Mouse (Mus musculus): Measurements from ENCODE around the gene Padi1. TPM values are rescaled to one million over a fixed set of nuclear protein-coding genes. Genes with fewer than 3 reads are reported as not detected.

Gene Padi1
- polyA plus RNA-seq, 1 experiment from 2014 or later, result not detected

GRCm38 (mm10) chr4:140771091-140771490 lies 74.5 kb downstream of the Padi1 start:
- no peak overlapping the region for H3K4me3 ChIP-seq (replicated peaks; ENCODE audit: low read length)
- no peak overlapping the region for H3K27ac ChIP-seq (ENCODE audit: low read length)
- no peaks in the 10 kb centered on the region for H3K36me3 ChIP-seq (ENCODE audit: control insufficient read depth, insufficient read depth)
- no peak for ATAC-seq
- no peak overlapping the region for H3K4me2 ChIP-seq (ENCODE audit: low read length)
- no peak overlapping the region for H3K9ac ChIP-seq (replicated peaks; ENCODE audit: low read depth, low read length)
- WGBS, result 56% methylated on average over 4 of the region's 4 CpGs
- H3K27me3 ChIP-seq (replicated peaks; ENCODE audit: control insufficient read depth, insufficient read depth, low read length), result no peaks in the 10 kb centered on the region
- 0 out of 2 replicates have a peak, but pooled peaks cover 3% of the 10 kb centered on the region for H3K4me1 ChIP-seq (replicated peaks; ENCODE audit: control insufficient read depth, insufficient read depth, low read length)
- no peaks in the 10 kb centered on the region for H3K9me3 ChIP-seq (ENCODE audit: control insufficient read depth, low read length)

- Histone ChIP-seq H3K36me3 (ENCODE audit: control insufficient read depth, insufficient read depth) (no peaks in the 10 kb centered on the region), H3K9me3 (ENCODE audit: control insufficient read depth, low read length) (no peaks in the 10 kb centered on the region), H3K4me2 (ENCODE audit: low read length) (peak overlapping the region; percentile 34), H3K4me1 (replicated peaks; ENCODE audit: control insufficient read depth, insufficient read depth, low read length) (0 out of 2 replicates have a peak, but pooled peaks cover 3% of the 10 kb centered on the region), H3K27ac (ENCODE audit: low read length) (no peak overlapping the region), H3K27me3 (replicated peaks; ENCODE audit: control insufficient read depth, insufficient read depth, low read length) (no peaks in the 10 kb centered on the region), H3K4me3 (replicated peaks; ENCODE audit: low read length) (peak overlapping the region; percentile 8; the same call in 1 of the 2 replicates), H3K9ac (replicated peaks; ENCODE audit: low read depth, low read length) (no peak overlapping the region)
- ATAC-seq, result no peak
- 8% methylated on average over 13 of the region's 13 CpGs for WGBS
Observed at GRCm38 (mm10) chr4:140770433-140770832, 75.1 kb downstream of the Padi1 start.

GRCm38 (mm10) chr4:140768973-140769372 lies 76.6 kb downstream of the Padi1 start:
- no peaks in the 10 kb centered on the region for H3K9me3 ChIP-seq (ENCODE audit: control insufficient read depth, low read length)
- no peak overlapping the region for H3K9ac ChIP-seq (replicated peaks; ENCODE audit: low read depth, low read length)
- WGBS, result 87% methylated on average over 5 of the region's 5 CpGs
- H3K27me3 ChIP-seq (replicated peaks; ENCODE audit: control insufficient read depth, insufficient read depth, low read length), result no peaks in the 10 kb centered on the region
- no peak for ATAC-seq
- H3K4me3 ChIP-seq (replicated peaks; ENCODE audit: low read length), result no peak overlapping the region
- 0 out of 2 replicates have a peak, but pooled peaks cover 3% of the 10 kb centered on the region for H3K4me1 ChIP-seq (replicated peaks; ENCODE audit: control insufficient read depth, insufficient read depth, low read length)
- no peak overlapping the region for H3K27ac ChIP-seq (ENCODE audit: low read length)
- no peak overlapping the region for H3K4me2 ChIP-seq (ENCODE audit: low read length)
- H3K36me3 ChIP-seq (ENCODE audit: control insufficient read depth, insufficient read depth), result no peaks in the 10 kb centered on the region

GRCm38 (mm10) chr4:140765936-140766335 lies 79.6 kb downstream of the Padi1 start:
- H3K27me3 ChIP-seq (replicated peaks; ENCODE audit: control insufficient read depth, insufficient read depth, low read length), result no peaks in the 10 kb centered on the region
- no peak overlapping the region for H3K4me3 ChIP-seq (replicated peaks; ENCODE audit: low read length)
- no peak overlapping the region for H3K9ac ChIP-seq (replicated peaks; ENCODE audit: low read depth, low read length)
- no peaks in the 10 kb centered on the region for H3K36me3 ChIP-seq (ENCODE audit: control insufficient read depth, insufficient read depth)
- no peaks in the 10 kb centered on the region for H3K9me3 ChIP-seq (ENCODE audit: control insufficient read depth, low read length)
- 84% methylated on average over 3 of the region's 3 CpGs for WGBS
- H3K27ac ChIP-seq (ENCODE audit: low read length), result no peak overlapping the region
- ATAC-seq, result no peak
- no peak overlapping the region for H3K4me2 ChIP-seq (ENCODE audit: low read length)
- H3K4me1 ChIP-seq (replicated peaks; ENCODE audit: control insufficient read depth, insufficient read depth, low read length), result 0 out of 2 replicates have a peak, but pooled peaks cover 3% of the 10 kb centered on the region

GRCm38 (mm10) chr4:140763158-140763557 lies 82.4 kb downstream of the Padi1 start:
- WGBS, result 15% methylated on average over 9 of the region's 9 CpGs
- H3K4me2 ChIP-seq (ENCODE audit: low read length), result no peak overlapping the region

More at GRCm38 (mm10) chr4:140763158-140763557, 82.4 kb downstream of the Padi1 start:
- no peak for ATAC-seq
- Histone ChIP-seq H3K36me3 (ENCODE audit: control insufficient read depth, insufficient read depth) (no peaks in the 10 kb centered on the region), H3K4me3 (replicated peaks; ENCODE audit: low read length) (no peak overlapping the region), H3K27me3 (replicated peaks; ENCODE audit: control insufficient read depth, insufficient read depth, low read length) (no peaks in the 10 kb centered on the region), H3K4me1 (replicated peaks; ENCODE audit: control insufficient read depth, insufficient read depth, low read length) (no peaks in the 10 kb centered on the region; the same call in 1 of the 2 replicates), H3K9ac (replicated peaks; ENCODE audit: low read depth, low read length) (no peak overlapping the region), H3K9me3 (ENCODE audit: control insufficient read depth, low read length) (no peaks in the 10 kb centered on the region), H3K27ac (ENCODE audit: low read length) (no peak overlapping the region)

Other genes starting within 250 kb of the Padi1 start
- gene Arhgef10l, start 179.8 kb downstream of the Padi1 start, polyA plus RNA-seq (2015; fragmentation: Nextera tagmentation; extraction: Ambion mirVana), result 20.5 and 23.0 TPM in 2 replicates
- 19.1 and 20.1 TPM in 2 replicates for gene Rcc2, start 145.2 kb downstream of the Padi1 start, polyA plus RNA-seq (2015; fragmentation: Nextera tagmentation; extraction: Ambion mirVana)
- gene Padi6, start 103.1 kb downstream of the Padi1 start, polyA plus RNA-seq (2015; fragmentation: Nextera tagmentation; extraction: Ambion mirVana), result 0.10 TPM in 1 of 2 replicates, not detected in the other
- gene Padi4, start 71.5 kb downstream of the Padi1 start, polyA plus RNA-seq (2015; fragmentation: Nextera tagmentation; extraction: Ambion mirVana), result 0.24 TPM in 1 of 2 replicates, not detected in the other
- not detected in 2 replicates for gene Padi3, start 35.1 kb downstream of the Padi1 start, polyA plus RNA-seq (2015; fragmentation: Nextera tagmentation; extraction: Ambion mirVana)
- 0.88 and 1.0 TPM in 2 replicates for gene Padi2, start 60.6 kb upstream of the Padi1 start, polyA plus RNA-seq (2015; fragmentation: Nextera tagmentation; extraction: Ambion mirVana)
- 420 and 438 TPM in 2 replicates for gene Sdhb, start 115.4 kb upstream of the Padi1 start, polyA plus RNA-seq (2015; fragmentation: Nextera tagmentation; extraction: Ambion mirVana)
- 126 and 142 TPM in 2 replicates for gene Atp13a2, start 141.1 kb upstream of the Padi1 start, polyA plus RNA-seq (2015; fragmentation: Nextera tagmentation; extraction: Ambion mirVana)
- gene Mfap2, start 164.6 kb upstream of the Padi1 start, polyA plus RNA-seq (2015; fragmentation: Nextera tagmentation; extraction: Ambion mirVana), result 190 and 202 TPM in 2 replicates
- 6.2 and 6.7 TPM in 2 replicates for gene Crocc, start 214.8 kb upstream of the Padi1 start, polyA plus RNA-seq (2015; fragmentation: Nextera tagmentation; extraction: Ambion mirVana)
- 56.6 and 57.8 TPM in 2 replicates for gene Necap2, start 232.6 kb upstream of the Padi1 start, polyA plus RNA-seq (2015; fragmentation: Nextera tagmentation; extraction: Ambion mirVana)
- gene Spata21, start 242.6 kb upstream of the Padi1 start, polyA plus RNA-seq (2015; fragmentation: Nextera tagmentation; extraction: Ambion mirVana), result 0.09 and 0.46 TPM in 2 replicates

Data from forebrain, embryonic 16.5 days (tissue).